9 mouse cellular contexts compared by ENCODE assay signal in genomic region chr11:53758791-53759351, GRCm38 (mm10). TPM values are rescaled to one million over a fixed set of nuclear protein-coding genes. Genes with fewer than 3 reads are reported as not detected.
A peak's percentile ranks its signal among the peaks of the same experiment; 100 is the strongest.
DNase-seq lines count a peak whose midpoint lies in the region; ATAC-seq lines count a peak whose summit lies in the region.
"Had no signal": no experiment of that assay in that cellular context is flagged by ENCODE, and none has a peak within 500 bp of the region (broad histone marks: within the 10 kb centered on the region; RNA-seq: fewer than 3 reads in every experiment).

No protein-coding gene starts in this region.

- peaks cover 38% of the 10 kb centered on the region for H3K4me1 ChIP-seq in kidney, embryonic 14.5 days (ENCODE audit: control insufficient read depth, insufficient read depth, low read length)

- H3K36me3 ChIP-seq in kidney, embryonic 14.5 days (ENCODE audit: control insufficient read depth, insufficient read depth, low read length): no peaks in the 10 kb centered on the region
- no peaks in the 10 kb centered on the region for H3K36me3 ChIP-seq in splenic B cell, adult 2 months (ENCODE audit: control insufficient read depth, insufficient read depth, low read length, poor library complexity, severe bottlenecking)

- H3K9ac ChIP-seq in kidney, embryonic 14.5 days (ENCODE audit: low read depth, low read length): no peak overlapping the region

- no peaks in the 10 kb centered on the region for H3K27me3 ChIP-seq in kidney, embryonic 14.5 days (ENCODE audit: control insufficient read depth, insufficient read depth, low read length)
- H3K27me3 ChIP-seq in splenic B cell, adult 2 months (ENCODE audit: control insufficient read depth, insufficient read depth, low read length, poor library complexity, severe bottlenecking): no peaks in the 10 kb centered on the region

- DNase-seq in kidney, adult 11 months: peak; percentile 51
- DNase-seq in NIH3T3 (ENCODE audit: low read depth) (peak; percentile 61), adipocyte (ENCODE audit: low spot score) (no peak)
- peak; percentile 46 for DNase-seq in heart, postnatal 4 days
- peak; percentile 36 for DNase-seq in splenic B cell, adult 2 months (ENCODE audit: low read depth, low spot score)
- DNase-seq in ovary, postnatal 14 days (ENCODE audit: low spot score): no peak
- no peak for DNase-seq in ovary, postnatal 10 days (ENCODE audit: low spot score)

- WGBS in kidney, embryonic 14.5 days: 41% methylated on average over 6 of the region's 6 CpGs

- H3K9me3 ChIP-seq in kidney, embryonic 14.5 days (ENCODE audit: control insufficient read depth, low read length): no peaks in the 10 kb centered on the region

- ATAC-seq in kidney, embryonic 14.5 days (ENCODE audit: low FRiP score, low TSS enrichment): no peak

- H3K4me3 ChIP-seq in kidney, embryonic 14.5 days (ENCODE audit: low read length): no peak overlapping the region

- no peak overlapping the region for H3K27ac ChIP-seq in kidney, embryonic 14.5 days (ENCODE audit: low read depth, low read length)

- H3K4me2 ChIP-seq in kidney, embryonic 14.5 days (replicated peaks; ENCODE audit: low read depth, low read length): no peak overlapping the region

RNA-seq across cellular contexts. Expression of gene Irf1, which starts 10.9 kb away (rescaled TPM):
- 9.7 and 13.2 TPM in 2 replicates for polyA plus RNA-seq in kidney, embryonic 14.5 days (2014; fragmentation: Nextera tagmentation; extraction: Ambion mirVana)
- 10 to 100 TPM; 11.8 to 12.2 TPM for total RNA-seq in heart, postnatal 4 days (2021)

RNA-seq across cellular contexts. Expression of gene Gm17334, which starts 14.1 kb away (rescaled TPM):
- polyA plus RNA-seq in kidney, embryonic 14.5 days (2014; fragmentation: Nextera tagmentation; extraction: Ambion mirVana): 0.44 TPM in 1 of 2 replicates, not detected in the other
- not detected for total RNA-seq in heart, postnatal 4 days (2021)

RNA-seq across cellular contexts. Expression of gene Il5, which starts 38.3 kb away (rescaled TPM):
- polyA plus RNA-seq in kidney, embryonic 14.5 days (2014; fragmentation: Nextera tagmentation; extraction: Ambion mirVana): not detected in 2 replicates
- total RNA-seq in heart, postnatal 4 days (2021): not detected
- total RNA-seq: left cerebral cortex, adult 18-20 months had no signal

RNA-seq across cellular contexts. Expression of gene Rad50, which starts 51.8 kb away (rescaled TPM):
- 18.3 and 26.4 TPM in 2 replicates for polyA plus RNA-seq in kidney, embryonic 14.5 days (2014; fragmentation: Nextera tagmentation; extraction: Ambion mirVana)
- total RNA-seq in heart, postnatal 4 days (2021): 10 to 100 TPM; 13.0 to 13.5 TPM

Comparison
In these comparisons a context has a peak if more than half of its experiments do, and no peak if none do; other contexts are left out.
1. DNase-seq: peak in kidney, adult 11 months (single experiment), NIH3T3 (single experiment), heart, postnatal 4 days (single experiment) and splenic B cell, adult 2 months (single experiment); none in ovary, postnatal 14 days (single experiment), adipocyte (single experiment) and ovary, postnatal 10 days (single experiment).